Mouse (Mus musculus) ovary, postnatal 14 days (tissue): ENCODE results near the gene Nacad.
"Not testable (repeated sequence)": the region's sequence is repeated elsewhere in the genome, so short reads cannot be mapped to it uniquely, and the experiment has no call there.

Source experiments
- DNase-seq: peaks from one replicate; pipeline ENCODE4 v3.0.0; 2022; ENCODE audit warnings: low spot score

Nacad gene

DNA sequence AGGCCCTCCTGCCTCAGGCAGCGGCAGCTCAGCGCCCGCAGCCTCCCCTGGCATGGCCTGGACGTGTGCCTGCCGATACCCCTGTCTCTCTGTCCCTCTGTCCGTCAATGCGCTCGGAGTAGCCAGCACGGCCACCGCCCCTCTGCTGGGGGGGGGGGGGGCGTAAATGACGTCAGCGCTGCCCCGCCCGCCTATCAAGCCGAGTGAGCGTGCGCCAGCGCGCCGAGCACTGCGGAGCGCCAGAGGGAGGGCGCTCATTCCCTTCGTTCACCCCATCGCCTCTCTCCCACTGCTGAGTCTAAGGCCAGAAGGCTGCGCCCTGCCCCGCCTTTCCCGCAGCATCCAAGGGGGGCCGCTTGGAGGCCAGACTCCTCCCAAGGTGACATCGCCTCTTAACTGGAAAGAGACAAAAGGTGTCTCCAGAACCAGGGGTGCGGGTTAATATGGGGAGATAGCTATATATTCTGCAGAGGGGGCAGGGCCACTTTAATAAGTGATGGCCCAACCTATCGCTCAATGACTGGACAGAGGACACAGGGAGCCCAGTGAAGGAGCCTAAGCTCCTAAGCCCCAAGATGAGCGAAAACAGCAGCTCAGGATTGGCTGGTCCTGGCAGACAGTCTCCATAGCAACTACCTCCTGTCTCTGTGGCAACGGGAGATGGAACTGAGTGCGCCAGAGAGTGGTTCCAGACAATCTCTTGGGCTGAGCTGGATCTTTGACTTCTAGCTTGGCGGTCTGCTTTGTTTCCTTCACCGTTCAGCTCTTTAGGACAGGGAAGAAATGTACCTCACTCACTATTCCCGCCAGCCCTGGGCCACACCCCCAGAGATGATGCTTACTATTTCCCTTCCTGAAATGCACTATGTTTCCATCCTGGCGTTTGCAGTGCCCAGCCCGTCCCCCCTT lies at the start of gene Nacad:
Nacad (minus strand) TSS at position 563 of the 909 bp plus-strand sequence.
- no peak for DNase-seq

DNA sequence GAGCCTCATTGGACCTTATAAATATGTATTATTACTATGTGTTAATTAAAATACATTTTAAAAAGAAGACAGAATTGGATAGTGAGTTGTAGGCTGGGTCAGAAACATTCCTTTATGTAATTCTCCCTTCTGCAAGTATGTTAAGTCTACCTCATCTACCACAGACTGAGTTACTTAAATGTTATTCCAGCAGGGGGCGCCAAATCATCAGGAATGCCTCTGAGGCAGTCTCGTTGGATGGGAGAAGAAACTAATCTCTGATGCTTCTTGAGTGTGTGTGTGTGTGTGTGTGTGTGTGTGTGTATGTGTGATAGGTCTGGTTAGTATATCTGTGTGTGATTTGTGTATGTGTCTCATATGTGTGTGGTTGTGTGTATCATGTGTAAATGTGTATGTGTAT lies 49.0 kb upstream of the Nacad start:
- DNase-seq = peak; percentile 83

DNA sequence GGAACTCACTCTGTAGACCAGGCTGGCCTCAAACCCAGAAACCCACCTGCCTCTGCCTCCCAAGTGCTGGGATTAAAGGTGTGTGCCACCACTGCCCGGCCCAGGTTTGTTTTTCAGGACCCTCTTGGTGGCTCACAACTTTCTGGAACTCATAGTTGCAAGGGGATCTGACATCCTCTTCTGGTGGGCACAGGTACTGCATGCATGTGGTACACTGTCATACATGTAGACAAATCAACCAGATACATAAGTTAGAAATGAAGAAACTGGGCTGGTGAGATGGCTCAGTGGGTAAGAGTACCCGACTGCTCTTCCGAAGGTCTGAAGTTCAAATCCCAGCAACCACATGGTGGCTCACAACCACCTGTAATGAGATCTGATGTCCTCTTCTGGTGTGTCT lies 47.1 kb upstream of the Nacad start:
- DNase-seq = not testable (repeated sequence)

DNA sequence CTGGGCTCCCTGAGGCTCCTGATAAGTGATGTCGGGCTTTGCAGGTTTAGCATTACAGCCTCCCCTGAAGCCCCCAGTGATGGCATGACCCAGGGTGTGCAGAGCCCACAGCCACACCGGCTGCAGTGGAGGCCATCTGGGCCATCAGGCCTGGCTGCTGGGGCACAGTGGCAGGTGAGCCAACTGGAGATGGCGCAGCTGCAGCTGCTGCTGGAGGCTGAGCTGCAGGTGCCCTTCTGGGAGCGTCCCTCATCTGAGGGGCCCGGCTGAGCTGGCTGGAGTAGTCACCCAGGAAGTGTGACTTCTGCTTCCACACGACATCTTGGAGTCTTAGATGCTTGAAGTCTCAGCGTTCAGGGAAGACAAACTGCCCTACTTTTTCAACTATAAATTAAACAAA lies 44.7 kb upstream of the Nacad start:
- DNase-seq = no peak

DNA sequence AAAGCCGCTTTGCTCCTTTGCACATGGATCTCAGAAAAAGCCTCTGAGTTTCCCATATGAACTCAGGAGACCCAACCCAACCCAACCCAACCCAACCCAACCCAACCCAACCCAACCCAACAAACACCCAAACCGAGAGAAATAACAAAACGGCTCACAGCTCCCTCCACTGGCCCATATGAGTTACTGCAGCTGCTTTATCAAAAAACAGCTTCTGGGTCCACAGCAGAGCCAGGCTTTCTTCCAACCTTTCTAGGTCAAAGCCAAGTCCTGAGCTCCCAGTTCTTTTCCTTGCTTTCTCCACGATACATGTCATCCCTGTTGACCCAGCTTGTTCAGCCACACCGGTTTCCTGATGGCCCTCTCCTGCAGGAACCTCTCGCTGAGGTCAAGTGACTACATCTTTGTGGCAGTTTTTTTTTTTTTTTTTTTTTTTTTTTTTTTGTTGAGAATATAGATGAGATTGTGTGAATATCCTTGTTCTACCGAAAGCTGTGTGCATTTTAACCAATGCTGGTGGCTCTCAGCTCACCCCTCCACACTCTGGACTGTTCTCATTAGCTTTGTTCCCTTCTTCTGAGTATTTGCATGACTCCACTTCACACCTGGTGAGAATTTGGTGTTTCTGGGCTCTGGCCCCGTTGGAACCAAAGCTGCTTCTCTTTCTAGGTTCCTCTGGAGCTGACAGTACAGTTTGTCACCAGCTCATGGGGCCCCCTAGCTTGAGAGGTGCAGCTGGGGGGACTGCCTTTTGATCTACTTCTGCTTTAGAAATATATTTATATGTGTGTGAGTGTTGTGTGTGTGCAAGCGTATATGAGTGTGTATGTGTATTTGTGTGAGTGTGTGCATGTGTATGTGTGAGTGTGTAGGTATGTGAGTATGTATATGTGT lies 42.2 kb upstream of the Nacad start:
- no peak for DNase-seq

DNA sequence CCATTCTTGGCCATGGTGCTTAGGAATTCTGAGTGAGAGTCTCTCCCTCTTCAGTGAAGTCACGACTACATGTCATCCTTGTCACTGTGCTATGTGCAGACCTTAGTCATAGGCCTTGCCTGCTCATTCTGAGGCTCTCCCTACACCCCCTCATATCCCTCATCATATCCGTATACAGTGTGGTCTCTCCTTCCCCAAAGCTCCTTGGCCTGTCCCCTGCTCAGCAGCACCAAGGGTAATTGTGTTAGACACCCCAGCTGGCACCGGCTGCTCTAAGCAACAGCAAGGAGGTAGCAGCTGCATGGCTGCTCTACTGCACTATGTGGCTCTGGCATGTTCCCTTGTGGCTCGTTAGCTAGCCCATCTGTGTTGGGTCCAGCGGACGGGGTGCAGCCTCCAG lies 38.7 kb upstream of the Nacad start:
- no peak for DNase-seq

DNA sequence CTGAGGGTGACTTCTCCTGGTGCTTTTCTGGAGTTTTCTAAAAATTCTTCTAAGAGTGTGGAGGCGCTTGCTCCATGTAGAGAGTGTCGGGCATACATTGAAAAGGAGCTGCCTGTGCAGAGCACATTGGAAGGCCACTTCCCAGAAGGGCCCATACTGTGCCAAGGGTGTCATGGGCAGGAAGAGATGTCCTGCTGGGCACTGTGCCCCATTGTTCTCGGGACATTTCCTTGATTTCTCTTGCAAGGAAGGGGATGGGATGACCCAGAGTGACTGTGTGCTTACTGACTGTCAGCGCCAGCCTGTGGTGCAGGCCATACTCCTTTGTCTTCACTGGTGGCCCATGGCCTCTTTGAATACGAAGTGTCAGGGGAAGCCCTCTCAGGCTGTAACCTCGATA lies 33.2 kb upstream of the Nacad start:
- DNase-seq = no peak

DNA sequence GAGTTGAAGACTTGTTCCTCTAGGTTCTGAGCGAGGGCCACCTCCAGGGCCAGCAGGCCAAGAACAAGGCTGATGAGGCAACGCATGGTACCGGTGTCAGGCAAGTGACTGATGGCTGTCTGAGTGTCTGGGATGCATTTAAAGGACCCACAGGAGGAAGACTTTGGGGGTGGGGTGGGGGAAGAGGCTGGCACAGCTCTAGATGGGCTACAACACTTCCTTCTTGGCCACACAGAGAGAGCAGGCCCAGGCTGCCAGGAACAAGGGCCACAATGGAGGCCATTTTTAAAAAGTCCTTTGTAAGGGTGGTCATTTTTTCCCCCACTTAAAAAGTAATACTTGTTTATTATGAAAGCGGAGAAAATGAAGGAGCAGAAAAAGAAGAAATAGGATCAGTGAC lies 32.7 kb upstream of the Nacad start, which contains the start of gene Wap:
Wap (minus strand) TSS at position 101 of the 400 bp plus-strand sequence.
- no peak for DNase-seq

DNA sequence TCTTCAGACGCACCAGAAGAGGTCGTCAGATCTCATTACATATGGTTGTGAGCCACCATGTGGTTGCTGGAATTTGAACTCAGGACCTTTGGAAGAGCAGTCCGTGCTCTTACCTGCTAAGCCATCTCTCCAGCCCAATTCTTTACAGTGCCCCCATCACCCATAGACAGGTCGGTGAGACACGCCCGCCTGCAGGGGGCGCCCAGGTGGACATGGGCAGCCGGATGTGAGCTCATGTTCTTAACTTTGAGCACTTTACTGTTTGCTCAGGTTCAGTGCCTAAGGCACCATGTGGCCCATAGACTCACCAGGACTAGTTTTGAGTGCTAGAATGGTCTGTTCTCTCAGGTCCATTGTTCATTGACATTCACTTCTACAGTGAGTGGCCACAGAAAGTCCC lies 30.3 kb upstream of the Nacad start:
- no peak for DNase-seq

DNA sequence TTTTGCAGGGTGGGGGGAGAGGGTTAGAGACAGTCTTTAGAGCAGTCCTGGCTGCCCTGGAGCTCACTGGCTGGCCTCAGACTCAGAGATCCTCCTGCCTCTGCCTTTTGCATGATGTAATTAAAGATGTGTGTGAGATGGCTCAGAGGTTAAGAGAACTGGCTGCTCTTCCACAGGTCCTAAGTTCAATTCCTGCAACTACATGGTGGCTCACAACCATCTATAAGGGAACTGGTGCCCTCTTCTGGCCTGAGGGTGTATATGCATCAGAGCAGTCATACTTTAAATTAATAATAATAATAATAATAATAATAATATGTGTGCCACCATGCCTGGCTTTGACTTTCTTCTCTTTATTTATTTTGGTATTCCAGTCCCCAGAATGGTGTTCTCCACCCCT lies 23.8 kb upstream of the Nacad start:
- DNase-seq = no peak

DNA sequence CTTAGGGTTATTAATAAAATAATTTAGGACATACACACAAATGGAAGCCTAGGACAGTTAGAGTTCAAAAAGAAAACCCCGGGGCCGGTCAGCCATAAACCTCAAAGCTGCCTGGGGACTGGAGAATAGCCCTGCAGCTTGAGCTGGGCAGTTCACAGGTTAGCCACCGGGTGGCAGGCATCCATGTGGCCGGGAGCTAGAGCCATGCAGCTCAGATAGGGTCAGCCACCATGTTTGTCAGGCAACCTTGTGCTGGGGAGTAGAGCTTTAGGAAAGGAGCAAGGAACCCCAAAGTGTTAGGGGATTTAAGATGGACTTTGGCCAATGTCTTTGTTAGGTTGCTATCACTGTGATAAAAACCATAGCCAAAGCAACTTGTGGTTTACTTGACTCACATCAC lies 22.7 kb upstream of the Nacad start:
- DNase-seq = no peak

DNA sequence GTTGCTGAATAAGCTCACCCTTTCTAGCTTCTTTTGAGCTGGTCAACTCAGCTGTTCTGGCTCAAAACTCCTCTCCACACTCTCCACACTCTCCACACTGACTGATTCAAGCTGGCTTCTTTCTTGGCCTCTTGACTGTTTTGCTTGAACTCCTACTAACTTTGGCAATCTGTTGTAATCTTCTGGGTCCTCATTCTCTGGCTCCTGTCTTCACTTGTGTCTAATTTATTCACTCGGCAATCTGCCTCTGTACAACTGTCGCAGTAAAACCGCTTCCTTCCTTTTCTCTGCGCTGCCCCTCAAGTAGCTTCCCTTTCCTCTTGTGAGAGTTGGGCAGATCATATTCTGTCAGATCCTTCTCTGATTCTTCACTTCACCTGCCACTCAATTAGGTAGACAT lies 21.9 kb upstream of the Nacad start:
- no peak for DNase-seq

DNA sequence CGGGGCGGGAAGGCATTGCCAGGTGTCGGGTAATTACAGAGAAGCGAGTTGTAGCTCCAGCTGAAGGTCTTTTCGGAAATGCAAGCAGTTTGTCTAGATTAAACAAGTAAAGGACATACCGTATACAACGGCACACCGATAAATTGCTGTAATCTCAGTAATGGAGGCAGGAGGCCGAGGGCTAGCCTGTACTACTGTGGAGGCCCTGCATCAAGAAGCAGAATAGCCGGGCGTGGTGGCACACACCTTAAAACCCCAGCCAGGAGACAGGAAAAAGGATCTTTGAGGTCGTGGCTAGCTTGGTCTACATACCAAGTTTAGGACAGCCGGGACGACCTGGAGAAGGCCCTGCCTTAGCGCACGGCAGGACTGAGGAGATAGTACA lies 20.5 kb upstream of the Nacad start:
- DNase-seq = no peak

DNA sequence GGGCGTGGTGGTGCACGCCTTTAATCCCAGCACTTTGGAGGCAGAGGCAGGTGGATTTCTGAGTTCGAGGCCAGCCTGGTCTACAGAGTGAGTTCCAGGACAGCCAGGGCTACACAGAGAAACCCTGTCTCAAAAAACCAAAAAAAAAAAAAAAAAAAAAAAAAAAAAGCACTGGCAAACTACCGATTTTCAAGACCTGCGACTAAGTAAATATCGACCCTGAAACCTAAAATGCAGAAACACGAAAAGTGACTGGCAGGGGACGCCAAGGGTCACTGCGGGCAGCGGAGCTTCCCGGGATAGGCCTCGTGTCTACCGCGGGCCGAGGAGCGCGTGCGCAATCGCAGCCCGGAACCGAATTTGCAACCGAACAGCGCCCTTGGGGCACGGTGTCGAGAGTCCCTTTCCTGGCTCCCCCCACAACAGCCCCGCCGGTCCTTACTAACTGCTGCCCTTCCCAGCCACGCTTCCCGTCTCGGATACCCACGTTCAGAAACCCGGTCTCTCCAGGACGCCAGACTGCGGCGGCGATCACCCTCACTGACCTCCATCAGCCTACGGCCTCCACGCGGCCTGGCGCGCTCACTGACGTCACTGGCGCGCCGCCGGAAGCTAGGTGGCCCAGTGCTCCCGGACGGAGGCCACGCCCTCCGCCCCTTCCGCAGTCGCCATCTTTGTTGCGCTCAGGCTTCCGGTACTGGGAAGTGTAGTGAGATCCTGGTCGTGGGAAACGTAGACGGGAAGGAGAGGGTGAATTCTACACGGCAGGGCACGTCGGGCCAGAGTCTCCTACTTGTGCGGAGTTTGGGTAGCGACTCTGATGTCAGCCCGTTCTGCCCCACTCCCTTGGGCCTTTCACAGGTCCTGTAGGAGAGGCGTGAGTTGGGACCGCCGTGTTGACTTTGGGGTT lies 19.9 kb upstream of the Nacad start, which contains the start of gene Tbrg4:
Tbrg4 (minus strand) TSS at position 590 of the 910 bp plus-strand sequence.
- peak; percentile 89 for DNase-seq

DNA sequence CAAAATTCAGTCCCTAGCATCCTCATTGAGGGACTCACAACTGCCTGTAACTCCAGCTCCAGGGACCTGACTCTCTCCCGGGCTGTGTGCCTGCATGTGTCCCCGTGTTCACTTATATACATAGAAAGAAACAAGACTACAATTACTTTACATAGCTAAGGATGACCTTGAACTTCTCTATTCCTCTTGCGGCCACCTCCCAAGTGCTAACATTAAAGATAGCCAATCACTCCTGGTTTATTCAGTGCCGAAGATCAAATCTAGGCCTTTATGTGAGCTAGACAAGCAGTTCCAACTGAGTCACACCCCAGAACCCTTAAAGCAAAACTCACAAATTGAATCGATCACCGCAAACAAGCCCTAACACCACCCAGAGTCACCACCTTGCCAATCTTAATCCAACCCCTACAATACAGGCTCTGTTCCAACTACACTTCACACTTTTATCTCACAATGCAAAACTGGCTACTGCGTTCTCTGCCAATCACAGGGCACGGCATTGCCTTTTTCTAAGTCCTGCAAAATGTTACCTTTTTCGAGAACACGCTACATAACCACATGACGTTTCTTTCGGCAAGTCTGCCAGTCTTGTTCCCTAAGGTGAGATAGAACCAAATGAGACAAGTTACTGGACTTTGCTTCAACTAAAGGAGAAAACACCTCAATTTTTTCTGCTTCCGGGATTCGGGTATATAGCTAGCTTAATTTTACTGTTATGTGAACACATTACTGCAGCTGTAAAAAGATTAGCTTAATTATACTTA lies 18.9 kb upstream of the Nacad start:
- no peak for DNase-seq

DNA sequence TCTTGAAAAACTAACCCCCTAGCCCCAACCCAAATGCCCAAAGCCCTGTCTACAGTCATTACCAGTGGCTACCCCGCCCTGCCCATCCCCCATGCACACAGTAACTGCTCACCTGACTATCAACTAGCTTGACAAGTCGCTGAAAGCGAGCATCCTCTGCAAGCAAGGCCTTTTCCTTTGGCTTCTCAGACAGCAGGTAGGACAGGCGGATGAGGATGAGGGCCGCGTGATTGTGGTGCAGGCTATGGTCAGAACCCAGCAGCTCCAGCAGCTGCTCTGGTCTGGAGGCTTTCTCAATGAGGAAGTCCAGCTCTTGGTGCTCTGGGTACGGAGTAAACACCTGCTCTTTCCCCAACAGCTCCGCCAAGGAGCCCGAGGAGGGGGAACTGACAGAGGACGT lies 17.9 kb upstream of the Nacad start:
- no peak for DNase-seq

DNA sequence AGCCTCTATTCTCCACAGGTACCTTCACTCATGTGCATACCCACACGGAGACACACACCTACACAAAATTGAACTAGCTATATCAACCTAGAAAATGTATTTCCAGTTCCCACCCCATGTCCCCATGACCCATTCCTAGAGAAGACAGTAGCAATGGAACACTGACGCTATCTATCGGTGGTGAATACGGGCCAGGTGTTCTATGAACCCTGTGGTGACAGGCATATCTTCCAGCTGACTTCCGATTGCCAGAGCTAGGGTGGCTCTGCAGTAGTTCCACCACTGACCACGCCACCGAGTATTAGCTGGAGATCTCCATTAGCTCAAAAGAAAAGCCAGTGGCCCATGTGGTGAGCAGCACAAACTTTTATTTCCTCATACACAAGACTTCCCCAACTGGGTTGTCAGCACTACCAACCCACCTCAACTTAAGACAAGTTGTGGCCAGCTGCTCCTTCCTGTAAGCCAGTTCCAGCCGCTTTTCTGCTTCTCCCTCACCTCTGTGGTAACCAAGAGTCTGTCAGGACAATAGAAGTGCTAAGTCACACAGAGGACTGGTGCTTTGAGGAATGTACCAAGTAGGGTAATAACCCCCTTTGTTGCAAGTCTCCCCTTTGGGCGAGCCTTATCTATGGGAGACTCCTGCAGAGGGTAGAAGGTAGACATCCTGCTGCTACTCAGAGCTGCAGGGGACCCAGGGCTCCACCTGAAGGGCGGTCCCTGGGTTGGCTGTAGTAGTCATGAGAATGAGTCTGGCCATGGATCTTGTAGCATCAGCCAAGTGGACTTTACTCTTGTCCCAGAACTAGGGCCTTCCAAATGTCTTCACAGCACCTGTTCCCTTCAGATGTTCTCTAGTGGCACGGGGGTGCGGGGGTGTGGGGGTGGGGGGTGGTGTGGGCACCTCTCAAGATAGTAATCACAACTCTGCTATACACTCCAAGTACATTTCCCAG lies 9.7 kb upstream of the Nacad start:
- no peak for DNase-seq

DNA sequence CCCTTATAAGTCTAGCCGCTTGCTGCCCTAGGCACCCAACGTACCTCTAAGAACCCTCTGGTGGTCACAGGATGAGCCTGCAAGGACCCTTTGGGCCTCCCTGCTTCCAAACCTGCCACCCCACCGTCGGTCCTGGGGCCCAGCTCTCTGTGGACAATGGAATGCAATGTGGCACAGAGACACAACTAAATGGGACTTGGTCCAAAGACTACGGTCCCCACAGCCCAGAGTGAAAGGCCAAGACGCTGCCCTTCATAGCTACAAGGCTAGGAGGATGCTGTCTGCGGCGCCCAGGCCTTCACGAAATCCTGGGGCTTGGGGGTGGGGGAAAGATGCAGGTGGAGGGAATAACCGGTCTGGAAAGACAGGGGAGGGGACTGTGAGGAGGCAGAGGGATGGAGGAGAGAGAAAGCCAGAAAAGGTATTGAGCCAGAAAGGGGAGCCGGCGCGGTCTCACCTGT lies 802 bp downstream of the Nacad start:
- no peak for DNase-seq

DNA sequence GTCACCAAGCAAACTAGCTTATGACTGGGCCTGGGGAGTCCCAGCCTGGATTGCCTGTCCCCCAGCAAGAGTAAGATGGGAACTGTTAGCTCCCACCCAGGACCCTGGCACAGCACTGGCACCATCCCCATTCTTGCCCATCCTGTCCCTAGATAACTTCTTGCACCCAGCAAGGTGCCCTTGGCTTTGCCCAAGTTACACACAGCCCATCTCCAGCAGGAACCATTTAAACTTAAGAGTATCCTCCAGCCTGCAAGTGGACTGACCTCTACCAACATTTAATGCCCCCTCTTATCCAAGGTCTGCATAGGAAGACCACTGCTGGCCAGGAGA lies 1.3 kb downstream of the Nacad start:
- no peak for DNase-seq
